Mouse (Mus musculus) stomach, embryonic 16.5 days (tissue): ENCODE measurements around the gene Rarb. TPM values are rescaled to one million over a fixed set of nuclear protein-coding genes. Genes with fewer than 3 reads are reported as not detected.
"Not testable (repeated sequence)": the region's sequence is repeated elsewhere in the genome, so short reads cannot be mapped to it uniquely, and the experiment has no call there.

Source experiments
- ATAC-seq: fragments of 200-750 bp; cut with Nextera tagmentation; 2 replicates; pipeline ENCODE4 v1.8.0; 2017; ENCODE audit warnings: moderate number of reproducible peaks, moderate TSS enrichment; ENCODE audit not compliant: insufficient read depth, low FRiP score
- H3K27ac ChIP-seq: fragments of 300-500 bp; sonication (generic); 2 replicates; pipeline ENCODE4 v1.5.1; 2014; ENCODE audit warnings: low read length
- H3K27me3 ChIP-seq: fragments of 300-500 bp; sonication (generic); 2 replicates; pipeline ENCODE4 v1.6.1; 2014; ENCODE audit warnings: low read length, control low read depth, mixed read lengths; ENCODE audit not compliant: control insufficient read depth, insufficient read depth
- H3K36me3 ChIP-seq: fragments of 300-500 bp; sonication (generic); 2 replicates; pipeline ENCODE4 v1.6.1; 2014; ENCODE audit warnings: low read length; ENCODE audit not compliant: control insufficient read depth, insufficient read depth
- H3K4me1 ChIP-seq: fragments of 300-500 bp; sonication (generic); 2 replicates; pipeline ENCODE4 v1.6.1; 2014; ENCODE audit warnings: low read length, control low read depth, mixed read lengths; ENCODE audit not compliant: control insufficient read depth, insufficient read depth
- H3K4me2 ChIP-seq: fragments of 300-500 bp; sonication (generic); 2 replicates; pipeline ENCODE4 v1.6.1; 2014; ENCODE audit warnings: low read depth, low read length, mixed read lengths
- H3K4me3 ChIP-seq: fragments of 300-500 bp; sonication (generic); replicated peaks from 2 replicates; pipeline ENCODE4 v1.5.1; 2014; ENCODE audit warnings: mild to moderate bottlenecking, low read length
- H3K9ac ChIP-seq: fragments of 300-500 bp; sonication (generic); 2 replicates; pipeline ENCODE4 v1.6.1; 2014; ENCODE audit warnings: low read length
- H3K9me3 ChIP-seq: fragments of 300-500 bp; sonication (generic); replicated peaks from 2 replicates; pipeline ENCODE4 v1.6.1; 2016; ENCODE audit warnings: low read length, control low read depth; ENCODE audit not compliant: control insufficient read depth
- WGBS: fragments of 180-500 bp; shearing (Covaris S2); extraction: QIAGEN DNeasy Blood & Tissue Kit; methylation state at CpG from one replicate; pipeline ENCODE4 v1.1.7; 2014; 5-methylcytosine and 5-hydroxymethylcytosine counted together
- polyA plus RNA-seq: library from polyadenylated mRNA; unstranded; fragments of >200 nt; fragmentation: Nextera tagmentation; extraction: Ambion mirVana; gene quantifications from 2 replicates; pipeline ENCODE4 v1.2.1, GENCODE M21; 2015

The Rarb gene
- polyA plus RNA-seq, 1 experiment from 2014 or later: 17.9 TPM

GRCm38 (mm10) chr14:16776723-16777381, 42.1 kb downstream of the Rarb start:
- Histone ChIP-seq H3K4me1 (peaks cover 12% of the 10 kb centered on the region), H3K27ac (peak overlapping the region; percentile 35; the same call in 1 of the 2 replicates), H3K27me3 (no peaks in the 10 kb centered on the region), H3K4me3 (no peak overlapping the region), H3K9ac (no peak overlapping the region), H3K36me3 (no peaks in the 10 kb centered on the region), H3K4me2 (no peak overlapping the region), H3K9me3 (no peaks in the 10 kb centered on the region)
- WGBS: 37% methylated on average over 2 of the region's 2 CpGs
- peak; percentile 64; the same call in 1 of the 2 replicates for ATAC-seq

GRCm38 (mm10) chr14:16772927-16773326, 46.0 kb downstream of the Rarb start:
- ATAC-seq: no peak
- Histone ChIP-seq H3K9me3 (no peaks in the 10 kb centered on the region), H3K4me1 (peaks cover 8% of the 10 kb centered on the region), H3K27me3 (no peaks in the 10 kb centered on the region), H3K4me2 (no peak overlapping the region), H3K9ac (no peak overlapping the region), H3K27ac (no peak overlapping the region), H3K4me3 (no peak overlapping the region), H3K36me3 (no peaks in the 10 kb centered on the region)
- 64% methylated on average over 3 of the region's 3 CpGs for WGBS

GRCm38 (mm10) chr14:16765891-16766290, 53.1 kb downstream of the Rarb start:
- H3K4me2 ChIP-seq: no peak overlapping the region
- WGBS: 82% methylated on average over 1 of the region's 1 CpGs
- H3K27ac ChIP-seq: no peak overlapping the region
- H3K9me3 ChIP-seq: no peaks in the 10 kb centered on the region
- H3K9ac ChIP-seq: no peak overlapping the region
- H3K4me1 ChIP-seq: 0 out of 2 replicates have a peak, but pooled peaks cover 5% of the 10 kb centered on the region
- no peak overlapping the region for H3K4me3 ChIP-seq
- no peak for ATAC-seq
- H3K36me3 ChIP-seq: no peaks in the 10 kb centered on the region
- 0 out of 2 replicates have a peak, but pooled peaks cover 4% of the 10 kb centered on the region for H3K27me3 ChIP-seq

GRCm38 (mm10) chr14:16762773-16763172, 56.2 kb downstream of the Rarb start:
- Histone ChIP-seq H3K4me1 (0 out of 2 replicates have a peak, but pooled peaks cover 5% of the 10 kb centered on the region), H3K4me2 (no peak overlapping the region), H3K4me3 (no peak overlapping the region), H3K36me3 (no peaks in the 10 kb centered on the region), H3K9me3 (no peaks in the 10 kb centered on the region), H3K27ac (no peak overlapping the region), H3K27me3 (0 out of 2 replicates have a peak, but pooled peaks cover 4% of the 10 kb centered on the region), H3K9ac (no peak overlapping the region)
- no peak for ATAC-seq

- no peaks in the 10 kb centered on the region for H3K27me3 ChIP-seq
- H3K9ac ChIP-seq: no peak overlapping the region
- H3K4me3 ChIP-seq: no peak overlapping the region
- no peaks in the 10 kb centered on the region for H3K36me3 ChIP-seq
- 56% methylated on average over 6 of the region's 6 CpGs for WGBS
- H3K4me2 ChIP-seq: no peak overlapping the region
- no peak for ATAC-seq
- H3K9me3 ChIP-seq: no peaks in the 10 kb centered on the region
- H3K27ac ChIP-seq: no peak overlapping the region
- H3K4me1 ChIP-seq: 0 out of 2 replicates have a peak, but pooled peaks cover 5% of the 10 kb centered on the region
Observed at GRCm38 (mm10) chr14:16758773-16759434, 60.1 kb downstream of the Rarb start.

- not testable (repeated sequence) for H3K9ac ChIP-seq, H3K4me3 ChIP-seq, H3K36me3 ChIP-seq, H3K4me2 ChIP-seq, ATAC-seq, H3K27ac ChIP-seq, H3K27me3 ChIP-seq, H3K4me1 ChIP-seq, H3K9me3 ChIP-seq
- 93% methylated on average over 1 of the region's 1 CpGs for WGBS
Observed at GRCm38 (mm10) chr14:16755601-16756000, 63.4 kb downstream of the Rarb start.

GRCm38 (mm10) chr14:16752648-16753047, 66.3 kb downstream of the Rarb start:
- H3K9me3 ChIP-seq: no peaks in the 10 kb centered on the region
- H3K36me3 ChIP-seq: no peaks in the 10 kb centered on the region
- H3K27me3 ChIP-seq: no peaks in the 10 kb centered on the region
- H3K4me1 ChIP-seq: no peaks in the 10 kb centered on the region
- ATAC-seq: no peak
- H3K27ac ChIP-seq: no peak overlapping the region
- H3K4me2 ChIP-seq: no peak overlapping the region
- H3K4me3 ChIP-seq: no peak overlapping the region
- 72% methylated on average over 1 of the region's 1 CpGs for WGBS
- H3K9ac ChIP-seq: no peak overlapping the region

- Histone ChIP-seq H3K4me2 (no peak overlapping the region), H3K27ac (no peak overlapping the region), H3K36me3 (no peaks in the 10 kb centered on the region), H3K4me1 (no peaks in the 10 kb centered on the region), H3K9me3 (no peaks in the 10 kb centered on the region), H3K9ac (no peak overlapping the region), H3K4me3 (no peak overlapping the region), H3K27me3 (no peaks in the 10 kb centered on the region)
- 48% methylated on average over 2 of the region's 2 CpGs for WGBS
- no peak for ATAC-seq
Observed at GRCm38 (mm10) chr14:16746982-16747578, 71.9 kb downstream of the Rarb start.
